Mouse (Mus musculus) midbrain, embryonic 10.5 days (tissue): Measurements from ENCODE around the gene Sec24b. TPM values are rescaled to one million over a fixed set of nuclear protein-coding genes. Genes with fewer than 3 reads are reported as not detected.

Experiments
- DNase-seq: peaks from one replicate; pipeline ENCODE4 v3.0.0-alpha.2; 2017; ENCODE audit warnings: low spot score
- H3K27ac ChIP-seq: fragments of 300-500 bp; sonication (generic); replicated peaks from 2 replicates; pipeline ENCODE4 v1.5.1; 2016; ENCODE audit warnings: mild to moderate bottlenecking
- H3K27me3 ChIP-seq: fragments of 300-500 bp; sonication (generic); 2 replicates; pipeline ENCODE4 v1.6.1; 2016; ENCODE audit warnings: low read depth, mild to moderate bottlenecking; ENCODE audit not compliant: poor library complexity, severe bottlenecking
- H3K36me3 ChIP-seq: fragments of 300-500 bp; sonication (generic); 2 replicates; pipeline ENCODE4 v1.6.1; 2016; ENCODE audit warnings: mild to moderate bottlenecking, moderate library complexity
- H3K4me1 ChIP-seq: fragments of 300-500 bp; sonication (generic); 2 replicates; pipeline ENCODE4 v1.6.1; 2016
- H3K4me3 ChIP-seq: fragments of 300-500 bp; sonication (generic); 2 replicates; pipeline ENCODE4 v1.5.1; 2016; ENCODE audit warnings: mild to moderate bottlenecking, moderate library complexity
- H3K9me3 ChIP-seq: fragments of 300-500 bp; sonication (generic); replicated peaks from 2 replicates; pipeline ENCODE4 v1.6.1; 2016; ENCODE audit warnings: mild to moderate bottlenecking
- WGBS: fragments of 180-500 bp; shearing (Covaris S2); methylation state at CpG from one replicate; pipeline ENCODE4 v1.1.7; 2016; 5-methylcytosine and 5-hydroxymethylcytosine counted together
- polyA plus RNA-seq: library from polyadenylated mRNA; unstranded; fragments of >200 nt; fragmentation: Nextera tagmentation; extraction: Ambion mirVana; gene quantifications from 2 replicates; pipeline ENCODE4 v1.2.1, GENCODE M21; 2016

Sec24b gene
- 32.4 and 35.9 TPM in 2 replicates for polyA plus RNA-seq

DNA sequence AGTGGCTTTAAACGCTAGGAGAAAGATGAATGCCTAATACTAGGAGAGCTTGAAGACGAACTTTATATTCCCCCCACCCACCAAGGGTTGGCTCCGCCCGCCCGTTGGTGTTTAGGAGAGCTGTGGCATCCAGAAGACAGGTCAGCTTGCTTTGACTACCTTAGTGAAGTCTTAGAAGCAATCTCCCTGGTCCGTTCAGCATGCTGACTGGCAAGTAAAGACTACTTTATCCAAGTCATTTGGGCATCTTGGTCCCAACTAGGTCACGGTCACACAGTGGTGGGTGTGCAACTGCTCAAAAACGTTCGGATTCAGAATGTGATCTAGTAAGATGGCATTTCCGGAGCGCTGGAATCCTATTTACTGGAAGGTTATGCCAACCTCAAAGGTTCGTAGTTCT, at the start of gene Sec24b:
Sec24b (minus strand) TSS at position 273 of the 400 bp plus-strand sequence.
- 21% methylated on average over 12 of the region's 12 CpGs for WGBS
- Histone ChIP-seq H3K36me3 (peaks cover 14% of the 10 kb centered on the region), H3K4me1 (peaks cover 40% of the 10 kb centered on the region), H3K27me3 (no peaks in the 10 kb centered on the region), H3K27ac (peak within 1 kb of the TSS; percentile 99), H3K4me3 (peak within 1 kb of the TSS; percentile 89), H3K9me3 (no peaks in the 10 kb centered on the region)
- peak; percentile 48 for DNase-seq

DNA sequence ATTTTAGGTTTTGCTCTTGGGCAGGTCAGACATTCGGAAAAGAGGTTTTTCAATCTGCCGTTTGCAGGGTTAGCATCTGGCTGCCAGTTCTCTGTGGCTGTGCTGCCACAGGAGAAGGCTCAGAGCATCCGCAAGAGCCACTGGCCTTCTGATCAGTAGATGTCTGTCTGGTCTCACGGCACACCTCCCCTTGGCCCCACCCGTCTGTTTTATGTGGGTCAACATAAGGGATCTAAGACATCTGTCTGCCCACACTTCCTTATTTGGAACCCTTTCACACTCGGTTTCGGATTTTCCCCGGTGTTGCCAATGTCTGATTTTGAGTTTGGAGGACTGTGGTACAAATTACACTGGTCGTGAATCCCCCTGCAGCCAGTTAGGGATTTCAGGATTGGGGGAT, 43.1 kb upstream of the Sec24b start:
- H3K9me3 ChIP-seq: no peaks in the 10 kb centered on the region
- no peaks in the 10 kb centered on the region for H3K36me3 ChIP-seq
- WGBS: 89% methylated on average over 9 of the region's 9 CpGs
- H3K4me3 ChIP-seq: no peak overlapping the region
- no peaks in the 10 kb centered on the region for H3K4me1 ChIP-seq
- no peaks in the 10 kb centered on the region for H3K27me3 ChIP-seq
- DNase-seq: no peak
- H3K27ac ChIP-seq: no peak overlapping the region

DNA sequence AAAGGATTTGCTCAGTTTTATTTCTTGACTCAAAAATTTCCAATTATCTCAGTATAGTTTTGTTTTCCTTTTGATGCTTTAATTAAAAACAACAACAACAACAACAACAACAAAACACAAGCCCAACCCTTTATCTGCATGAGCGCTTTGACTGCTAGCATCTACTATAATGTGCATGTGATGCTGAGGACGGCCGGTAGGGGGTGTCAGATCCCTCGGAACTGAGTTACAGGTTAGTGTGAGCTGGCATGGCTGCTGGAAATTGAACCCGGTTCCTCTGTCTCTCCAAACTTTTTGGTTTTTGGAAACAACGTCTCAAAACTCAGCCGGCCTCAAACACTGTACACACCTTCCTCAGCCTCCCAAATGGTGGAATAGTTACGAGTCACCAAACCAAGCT, 42.1 kb upstream of the Sec24b start:
- Histone ChIP-seq H3K36me3 (no peaks in the 10 kb centered on the region), H3K27me3 (no peaks in the 10 kb centered on the region), H3K4me3 (no peak overlapping the region), H3K4me1 (no peaks in the 10 kb centered on the region), H3K9me3 (no peaks in the 10 kb centered on the region), H3K27ac (no peak overlapping the region)
- 71% methylated on average over 8 of the region's 8 CpGs for WGBS
- peak; percentile 19 for DNase-seq

DNA sequence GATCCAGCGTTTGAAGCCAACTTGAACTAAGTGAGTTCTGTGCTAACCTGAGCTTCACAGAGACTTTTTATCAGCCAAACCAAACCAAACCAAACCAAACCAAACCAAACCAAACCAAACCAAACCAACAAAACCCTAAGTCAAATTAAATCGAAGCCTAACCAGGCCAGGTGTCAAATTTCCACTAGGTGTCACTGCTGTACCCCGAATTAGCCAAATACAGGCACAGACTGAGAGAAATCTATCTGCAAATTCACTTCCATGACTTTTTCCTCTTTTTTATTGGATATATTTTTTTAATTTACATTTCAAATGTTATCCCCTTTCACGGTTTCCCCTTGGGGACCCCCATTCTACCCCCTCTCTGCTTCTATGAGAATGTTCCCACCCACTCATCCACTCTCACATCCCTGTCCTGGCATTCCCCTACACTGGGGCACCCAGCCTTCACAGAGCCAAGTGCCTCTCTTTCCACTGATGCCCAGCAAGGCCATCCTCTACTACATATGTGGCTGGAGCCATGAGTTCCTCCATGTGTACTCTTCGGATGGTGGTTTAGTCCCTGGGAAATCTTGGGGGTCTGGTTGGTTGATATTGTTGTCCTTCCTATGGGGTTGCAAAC, 33.9 kb upstream of the Sec24b start:
- no peaks in the 10 kb centered on the region for H3K36me3 ChIP-seq
- 50% methylated on average over 5 of the region's 5 CpGs for WGBS
- H3K4me1 ChIP-seq: no peaks in the 10 kb centered on the region

DNA sequence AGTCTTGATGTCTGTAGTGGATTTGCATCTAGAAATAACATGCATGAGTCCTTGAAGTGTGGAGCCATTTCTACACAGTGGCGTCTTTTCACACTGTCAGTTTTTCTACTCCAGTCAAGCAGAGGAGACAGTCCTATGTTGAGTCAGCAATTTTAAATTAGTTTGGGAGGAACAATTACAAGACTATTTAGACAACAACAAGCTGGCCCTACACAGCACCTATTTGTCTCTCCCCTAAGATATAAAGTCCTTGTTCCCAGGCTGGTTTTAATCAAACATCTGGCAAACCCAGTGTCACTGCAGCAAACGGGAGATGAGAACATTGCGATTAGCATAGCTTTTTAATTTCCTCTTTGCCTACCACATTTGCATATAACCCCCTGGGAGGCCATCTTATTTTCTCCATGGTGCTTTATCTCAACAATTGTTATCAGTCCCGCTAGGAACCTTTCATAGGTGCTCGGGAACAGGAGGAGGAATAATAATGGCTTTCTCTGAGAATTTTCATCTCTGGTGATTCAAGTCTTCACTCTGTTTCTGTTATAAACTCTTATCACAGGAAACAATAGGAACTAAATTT, 32.9 kb upstream of the Sec24b start:
- WGBS: 74% methylated on average over 5 of the region's 5 CpGs
- no peaks in the 10 kb centered on the region for H3K4me1 ChIP-seq
- H3K27me3 ChIP-seq: no peaks in the 10 kb centered on the region
- H3K9me3 ChIP-seq: no peaks in the 10 kb centered on the region
- no peak overlapping the region for H3K27ac ChIP-seq
- no peak for DNase-seq
- H3K36me3 ChIP-seq: no peaks in the 10 kb centered on the region
- H3K4me3 ChIP-seq: no peak overlapping the region

More for the DNA sequence above, 33.9 kb upstream of the Sec24b start:
- DNase-seq: peak; percentile 31
- H3K27ac ChIP-seq: no peak overlapping the region
- no peaks in the 10 kb centered on the region for H3K27me3 ChIP-seq
- H3K4me3 ChIP-seq: no peak overlapping the region
- H3K9me3 ChIP-seq: no peaks in the 10 kb centered on the region

DNA sequence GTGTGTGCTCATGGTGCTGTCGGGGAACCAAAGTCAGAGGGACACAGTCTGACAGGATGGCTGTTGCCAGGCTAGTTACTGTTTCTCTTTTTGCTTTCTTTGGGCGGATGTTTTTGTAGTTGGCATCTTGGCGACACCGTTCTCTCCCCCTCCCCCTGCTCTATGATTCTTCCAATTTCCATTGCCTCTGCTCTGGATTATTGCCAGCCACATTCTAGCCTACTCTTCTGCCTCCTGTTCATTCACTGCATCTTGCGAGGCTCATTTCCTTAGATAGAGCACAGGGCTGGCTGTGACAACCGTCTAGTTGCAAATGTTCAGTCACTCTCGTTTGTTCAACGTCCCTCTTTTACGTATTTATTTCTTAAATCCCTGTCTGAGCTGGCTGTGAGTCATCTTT, 29.1 kb upstream of the Sec24b start:
- Histone ChIP-seq H3K27ac (no peak overlapping the region), H3K4me3 (no peak overlapping the region), H3K36me3 (no peaks in the 10 kb centered on the region), H3K27me3 (no peaks in the 10 kb centered on the region), H3K9me3 (no peaks in the 10 kb centered on the region), H3K4me1 (no peaks in the 10 kb centered on the region)
- 91% methylated on average over 9 of the region's 9 CpGs for whole genome bisulfite sequencing
- no peak for DNase-seq

DNA sequence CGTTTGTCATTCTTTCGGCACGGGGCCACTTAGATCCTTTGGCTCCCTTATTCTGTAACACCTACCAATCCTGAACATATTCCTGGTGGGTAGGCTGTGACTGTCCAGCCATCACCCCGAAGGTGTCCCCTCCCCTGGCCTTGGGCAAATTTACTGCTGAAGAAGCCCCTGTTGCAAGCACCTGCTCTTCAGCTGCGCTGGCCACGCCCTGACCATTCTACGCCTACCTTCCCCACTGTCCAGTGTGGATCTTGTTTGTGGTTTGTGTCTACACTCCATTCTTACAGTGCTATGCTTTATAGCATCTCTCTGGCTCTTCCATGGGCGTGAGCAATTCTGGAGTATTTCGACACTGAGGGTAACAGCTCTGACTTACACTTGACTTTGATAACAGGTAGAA, 27.3 kb upstream of the Sec24b start:
- Histone ChIP-seq H3K27me3 (no peaks in the 10 kb centered on the region), H3K4me3 (no peak overlapping the region), H3K9me3 (0 out of 2 replicates have a peak, but pooled peaks cover 3% of the 10 kb centered on the region), H3K27ac (no peak overlapping the region), H3K4me1 (no peaks in the 10 kb centered on the region), H3K36me3 (no peaks in the 10 kb centered on the region)
- 93% methylated on average over 9 of the region's 9 CpGs for WGBS
- no peak for DNase-seq

DNA sequence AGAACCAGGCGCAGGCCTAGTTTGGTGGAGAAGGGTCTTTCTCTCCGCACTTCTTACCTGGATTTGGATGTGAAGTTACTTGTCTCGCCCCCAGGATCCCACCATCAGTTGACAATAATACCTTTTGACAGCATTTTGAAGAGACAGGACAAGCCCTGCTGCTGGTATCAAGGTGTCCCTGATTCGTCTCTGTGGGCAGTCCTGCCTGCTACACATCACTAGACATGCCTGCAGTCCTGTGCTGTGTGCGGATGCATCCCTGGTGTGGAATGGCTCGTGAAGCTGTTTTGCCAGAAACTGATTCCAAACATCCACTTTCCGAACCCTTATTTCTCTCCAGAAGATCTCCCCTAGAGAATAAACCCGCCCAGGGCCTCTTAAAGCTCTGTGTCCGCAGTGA, 26.1 kb upstream of the Sec24b start:
- H3K9me3 ChIP-seq: 0 out of 2 replicates have a peak, but pooled peaks cover 3% of the 10 kb centered on the region
- no peaks in the 10 kb centered on the region for H3K36me3 ChIP-seq
- no peaks in the 10 kb centered on the region for H3K4me1 ChIP-seq
- no peaks in the 10 kb centered on the region for H3K27me3 ChIP-seq
- 87% methylated on average over 9 of the region's 9 CpGs for WGBS
- no peak overlapping the region for H3K27ac ChIP-seq
- no peak overlapping the region for H3K4me3 ChIP-seq
- DNase-seq: no peak

DNA sequence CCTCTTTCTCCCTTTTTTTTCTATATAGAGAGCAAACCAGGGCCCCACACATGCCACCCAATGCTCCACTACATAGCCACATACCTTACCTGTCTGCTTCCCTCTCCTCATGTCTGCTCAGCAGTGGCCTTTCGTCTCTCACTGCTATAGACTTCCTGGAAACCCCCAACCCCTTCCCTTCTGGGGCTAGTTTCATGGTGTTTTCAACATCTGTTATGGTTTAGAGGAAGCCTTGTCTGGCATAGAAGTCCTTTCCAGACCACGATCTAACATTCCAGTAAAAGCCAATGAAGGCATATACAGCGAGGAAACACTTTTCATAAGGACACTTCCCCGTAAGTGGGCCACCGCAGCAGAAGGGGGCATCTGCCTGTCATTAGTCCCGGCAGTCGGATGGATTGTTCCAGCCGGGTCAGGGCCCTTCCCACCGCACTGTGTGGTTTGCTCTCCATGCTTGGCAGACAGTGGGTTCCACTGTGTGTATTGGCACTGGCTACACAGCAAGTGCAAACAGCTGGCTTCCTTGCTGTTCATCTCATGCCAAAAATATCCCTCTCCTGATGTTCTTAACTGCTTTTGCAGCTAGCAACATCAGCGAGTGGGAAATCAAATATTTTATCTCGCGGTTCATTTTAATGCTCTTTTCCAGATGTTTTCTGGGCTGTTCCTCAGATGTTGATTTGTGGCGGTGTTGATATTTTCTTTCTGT, 25.2 kb upstream of the Sec24b start:
- H3K27ac ChIP-seq: no peak overlapping the region
- WGBS: 84% methylated on average over 13 of the region's 13 CpGs
- H3K4me3 ChIP-seq: no peak overlapping the region
- H3K36me3 ChIP-seq: no peaks in the 10 kb centered on the region
- H3K9me3 ChIP-seq: 0 out of 2 replicates have a peak, but pooled peaks cover 3% of the 10 kb centered on the region
- no peaks in the 10 kb centered on the region for H3K4me1 ChIP-seq
- H3K27me3 ChIP-seq: no peaks in the 10 kb centered on the region
- no peak for DNase-seq

DNA sequence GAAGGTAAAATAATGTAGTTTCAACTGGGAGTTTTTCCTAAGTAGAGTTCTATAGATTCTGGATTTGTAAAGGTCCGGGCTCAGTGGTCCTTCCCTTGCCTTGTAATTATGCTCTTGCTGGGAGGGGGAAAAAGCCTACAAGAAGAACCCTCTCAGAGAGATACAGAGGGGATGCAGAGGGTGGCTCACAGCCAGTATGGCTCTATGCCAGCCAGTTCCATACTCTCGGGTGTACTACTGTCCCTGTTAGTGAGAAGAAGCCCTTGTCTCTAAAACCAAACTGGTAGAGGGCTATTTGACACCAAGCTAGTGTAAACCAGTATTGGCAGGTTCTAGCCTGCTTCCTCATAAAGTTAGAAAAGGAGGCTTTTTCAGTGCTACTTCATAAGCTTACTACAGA, 22.0 kb upstream of the Sec24b start:
- WGBS: 85% methylated on average over 2 of the region's 2 CpGs
- no peaks in the 10 kb centered on the region for H3K36me3 ChIP-seq
- no peak overlapping the region for H3K27ac ChIP-seq
- no peak overlapping the region for H3K4me3 ChIP-seq
- DNase-seq: no peak
- no peaks in the 10 kb centered on the region for H3K27me3 ChIP-seq
- H3K9me3 ChIP-seq: 0 out of 2 replicates have a peak, but pooled peaks cover 3% of the 10 kb centered on the region
- H3K4me1 ChIP-seq: no peaks in the 10 kb centered on the region

DNA sequence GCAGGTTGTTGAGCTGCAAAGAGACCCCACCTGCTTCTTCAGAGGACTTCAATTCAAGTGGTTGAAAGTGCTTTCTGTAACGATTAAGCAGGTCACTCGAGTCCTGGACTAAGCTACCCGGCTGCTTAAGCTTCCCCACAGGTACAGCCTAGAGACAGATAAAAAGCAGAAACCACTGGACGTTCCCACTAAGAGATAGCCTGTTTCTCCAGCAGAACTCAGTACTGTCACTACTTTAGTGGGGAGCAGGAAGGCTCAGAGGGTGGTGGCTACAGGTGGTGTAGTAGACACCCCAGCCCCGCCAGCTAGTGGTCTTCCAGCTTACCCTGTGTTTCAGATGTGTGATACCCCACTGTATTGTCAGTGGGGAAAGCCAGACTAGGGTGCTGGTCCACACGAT, 19.3 kb upstream of the Sec24b start:
- Histone ChIP-seq H3K4me3 (no peak overlapping the region), H3K4me1 (no peaks in the 10 kb centered on the region), H3K9me3 (0 out of 2 replicates have a peak, but pooled peaks cover 3% of the 10 kb centered on the region), H3K27ac (no peak overlapping the region), H3K36me3 (no peaks in the 10 kb centered on the region), H3K27me3 (no peaks in the 10 kb centered on the region)
- WGBS: 81% methylated on average over 6 of the region's 6 CpGs
- DNase-seq: no peak

DNA sequence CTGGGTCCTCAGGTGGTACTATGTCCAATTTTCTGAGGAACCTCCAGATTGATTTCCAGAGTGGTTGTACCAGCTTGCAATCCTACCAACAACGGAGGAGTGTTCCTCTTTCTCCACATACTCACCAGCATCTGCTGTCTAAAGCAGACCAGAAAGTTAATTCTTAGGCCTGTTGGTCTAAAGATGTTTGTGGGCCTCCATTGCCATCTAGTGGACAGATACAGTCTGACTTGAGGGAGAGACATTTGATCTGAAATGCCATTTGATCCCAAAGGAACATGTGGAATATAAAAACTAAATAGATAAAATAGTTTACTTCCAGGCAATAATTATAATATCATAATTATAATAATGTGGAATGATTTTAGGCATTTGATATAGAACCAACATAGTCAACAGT, 18.4 kb upstream of the Sec24b start:
- Histone ChIP-seq H3K4me3 (no peak overlapping the region), H3K9me3 (no peaks in the 10 kb centered on the region), H3K4me1 (no peaks in the 10 kb centered on the region), H3K36me3 (no peaks in the 10 kb centered on the region), H3K27me3 (no peaks in the 10 kb centered on the region), H3K27ac (no peak overlapping the region)
- 7% methylated on average over 1 of the region's 1 CpGs for WGBS
- peak; percentile 39 for DNase-seq

DNA sequence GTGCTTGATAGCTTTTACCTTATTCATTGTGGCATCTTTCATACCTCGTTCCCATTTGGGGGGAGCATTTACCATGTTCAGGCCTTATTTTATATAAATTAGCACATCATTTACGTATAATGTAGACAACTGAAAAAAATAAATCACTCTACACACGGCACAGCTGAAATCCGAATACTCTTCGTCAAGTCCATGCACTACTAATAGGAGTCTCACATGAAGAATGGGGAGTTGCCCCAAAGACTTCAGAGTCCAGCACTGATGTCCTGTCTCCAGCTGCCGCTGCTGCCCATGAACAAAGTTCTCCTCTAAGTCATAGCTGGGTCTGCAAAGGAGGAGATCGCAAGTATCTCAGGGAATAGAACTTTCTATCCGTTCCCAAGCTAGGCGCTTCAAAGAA, 15.9 kb upstream of the Sec24b start:
- 94% methylated on average over 9 of the region's 9 CpGs for WGBS
- Histone ChIP-seq H3K4me1 (no peaks in the 10 kb centered on the region), H3K27ac (no peak overlapping the region), H3K9me3 (no peaks in the 10 kb centered on the region), H3K27me3 (no peaks in the 10 kb centered on the region), H3K36me3 (no peaks in the 10 kb centered on the region), H3K4me3 (no peak overlapping the region)
- DNase-seq: no peak
